Mouse (Mus musculus) limb, embryonic 11.5 days (tissue): Measurements from ENCODE around the gene Phkg2. TPM values are rescaled to one million over a fixed set of nuclear protein-coding genes. Genes with fewer than 3 reads are reported as not detected.

ENCODE experiments used
- ATAC-seq: fragments of 200-750 bp; cut with Nextera tagmentation; 2 replicates; pipeline ENCODE4 v1.8.0; 2017; ENCODE audit warnings: low read depth; ENCODE audit not compliant: insufficient number of reproducible peaks, low FRiP score, low TSS enrichment
- DNase-seq: peaks from one replicate; pipeline ENCODE4 v3.0.0-alpha.2; 2015; ENCODE audit warnings: low spot score
- H3K27ac ChIP-seq: fragments of 300-500 bp; sonication (generic); replicated peaks from 2 replicates; pipeline ENCODE4 v1.5.1; 2014; ENCODE audit warnings: low read depth, mild to moderate bottlenecking, low read length
- H3K27me3 ChIP-seq: fragments of 300-500 bp; sonication (generic); 2 replicates; pipeline ENCODE4 v1.6.1; 2014; ENCODE audit warnings: mild to moderate bottlenecking, low read length, mixed read lengths; ENCODE audit not compliant: control insufficient read depth, insufficient read depth
- H3K36me3 ChIP-seq: fragments of 300-500 bp; sonication (generic); 2 replicates; pipeline ENCODE4 v1.6.1; 2014; ENCODE audit warnings: mild to moderate bottlenecking, low read length, moderate library complexity, mixed read lengths; ENCODE audit not compliant: control insufficient read depth, insufficient read depth
- H3K4me1 ChIP-seq: fragments of 300-500 bp; sonication (generic); 2 replicates; pipeline ENCODE4 v1.6.1; 2014; ENCODE audit warnings: low read length, mixed read lengths; ENCODE audit not compliant: control insufficient read depth, insufficient read depth
- H3K4me2 ChIP-seq: fragments of 300-500 bp; sonication (generic); 2 replicates; pipeline ENCODE4 v1.6.1; 2014; ENCODE audit warnings: low read depth, mild to moderate bottlenecking, moderate library complexity; ENCODE audit not compliant: severe bottlenecking
- H3K4me3 ChIP-seq: fragments of 300-500 bp; sonication (generic); 2 replicates; pipeline ENCODE4 v1.5.1; 2014; ENCODE audit warnings: low read depth, low read length
- H3K9ac ChIP-seq: fragments of 300-500 bp; sonication (generic); 2 replicates; pipeline ENCODE4 v1.6.1; 2014; ENCODE audit warnings: mild to moderate bottlenecking, low read length
- H3K9me3 ChIP-seq: fragments of 300-500 bp; sonication (generic); 2 replicates; pipeline ENCODE4 v1.6.1; 2016; ENCODE audit warnings: low read length; ENCODE audit not compliant: control insufficient read depth
- WGBS: fragments of 180-500 bp; shearing (Covaris S2); extraction: QIAGEN DNeasy Blood & Tissue Kit; methylation state at CpG from one replicate; pipeline ENCODE4 v1.1.7; 2014; 5-methylcytosine and 5-hydroxymethylcytosine counted together
- polyA plus RNA-seq: library from polyadenylated mRNA; unstranded; fragments of >200 nt; fragmentation: Nextera tagmentation; extraction: Ambion mirVana; gene quantifications from 2 replicates; pipeline ENCODE4 v1.2.1, GENCODE M21; 2014

Phkg2 gene
- polyA plus RNA-seq, 1 experiment from 2014 or later: 45.7 TPM

- Histone ChIP-seq H3K36me3 (peaks cover 31% of the 10 kb centered on the region), H3K9ac (no peak overlapping the region), H3K4me2 (no peak overlapping the region), H3K27me3 (no peaks in the 10 kb centered on the region), H3K27ac (no peak overlapping the region), H3K4me3 (no peak overlapping the region), H3K9me3 (no peaks in the 10 kb centered on the region), H3K4me1 (no peaks in the 10 kb centered on the region)
- WGBS: 94% methylated on average over 26 of the region's 26 CpGs
- ATAC-seq: no peak
- no peak for DNase-seq
These were observed 38.4 kb downstream of the Phkg2 start for GRCm38 (mm10) chr7:127611561-127611960.

GRCm38 (mm10) chr7:127613501-127613900 lies 40.4 kb downstream of the Phkg2 start:
- no peaks in the 10 kb centered on the region for H3K4me1 ChIP-seq
- no peak overlapping the region for H3K9ac ChIP-seq
- H3K27me3 ChIP-seq: no peaks in the 10 kb centered on the region
- ATAC-seq (no peak), DNase-seq (no peak)
- H3K4me3 ChIP-seq: peak overlapping the region; percentile 100; the same call in 1 of the 2 replicates
- 88% methylated on average over 8 of the region's 8 CpGs for WGBS
- H3K4me2 ChIP-seq: peak overlapping the region; percentile 68; the same call in 1 of the 2 replicates
- H3K27ac ChIP-seq: no peak overlapping the region
- H3K36me3 ChIP-seq: peaks cover 31% of the 10 kb centered on the region
- H3K9me3 ChIP-seq: no peaks in the 10 kb centered on the region

DNA sequence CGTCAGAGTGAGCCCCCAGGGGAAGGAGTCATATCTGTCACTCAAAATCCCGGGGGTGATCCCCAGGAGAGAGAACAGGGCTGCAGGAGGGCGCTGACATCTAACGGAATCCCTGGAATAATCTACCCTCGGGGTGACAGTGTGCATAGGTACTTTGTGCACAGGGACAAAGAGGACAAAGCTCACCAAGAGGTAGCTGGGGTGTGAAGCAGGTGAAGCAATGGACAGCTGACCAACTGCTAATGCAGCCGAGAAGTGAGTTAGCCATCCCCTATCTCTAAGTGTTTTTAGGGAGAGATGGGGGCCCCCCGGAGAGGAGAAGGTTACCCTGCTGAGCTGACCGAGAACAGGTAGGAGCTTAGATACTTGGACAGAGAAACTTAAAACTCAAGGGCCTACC lies 41.0 kb downstream of the Phkg2 start:
- Histone ChIP-seq H3K27ac (no peak overlapping the region; the same call in 1 of the 2 replicates), H3K4me3 (peak overlapping the region; percentile 100), H3K9me3 (no peaks in the 10 kb centered on the region), H3K36me3 (peaks cover 28% of the 10 kb centered on the region), H3K27me3 (no peaks in the 10 kb centered on the region), H3K9ac (peak overlapping the region; percentile 97), H3K4me2 (peak overlapping the region; percentile 68), H3K4me1 (no peaks in the 10 kb centered on the region)
- DNase-seq (no peak), ATAC-seq (no peak)
- 24% methylated on average over 8 of the region's 8 CpGs for WGBS

- Histone ChIP-seq H3K4me1 (no peaks in the 10 kb centered on the region), H3K4me3 (peak overlapping the region; percentile 100), H3K27ac (peak overlapping the region; percentile 72), H3K9me3 (no peaks in the 10 kb centered on the region), H3K27me3 (no peaks in the 10 kb centered on the region), H3K9ac (peak overlapping the region; percentile 97), H3K4me2 (peak overlapping the region; percentile 68), H3K36me3 (peaks cover 24% of the 10 kb centered on the region)
- DNase-seq: peak; percentile 64
- WGBS: 0% methylated on average over 23 of the region's 44 CpGs
- ATAC-seq: peak; percentile 17; the same call in 1 of the 2 replicates
These were observed 41.4 kb downstream of the Phkg2 start for GRCm38 (mm10) chr7:127614511-127614890.

GRCm38 (mm10) chr7:127614891-127615843 lies 42.0 kb downstream of the Phkg2 start, which contains the start of gene Zfp629:
Zfp629 (minus strand) TSS chr7:127615797.
- peak; percentile 92 for DNase-seq
- peak within 1 kb of the TSS; percentile 68 for H3K4me2 ChIP-seq
- H3K4me3 ChIP-seq: peak within 1 kb of the TSS; percentile 100
- H3K27ac ChIP-seq: peak within 1 kb of the TSS; percentile 72
- under 1% methylated on average over 43 of the region's 50 CpGs for WGBS
- H3K9me3 ChIP-seq: no peaks in the 10 kb centered on the region
- H3K9ac ChIP-seq: peak within 1 kb of the TSS; percentile 97
- ATAC-seq: peak; percentile 90
- no peaks in the 10 kb centered on the region for H3K27me3 ChIP-seq
- no peaks in the 10 kb centered on the region for H3K4me1 ChIP-seq
- peaks cover 20% of the 10 kb centered on the region for H3K36me3 ChIP-seq

DNA sequence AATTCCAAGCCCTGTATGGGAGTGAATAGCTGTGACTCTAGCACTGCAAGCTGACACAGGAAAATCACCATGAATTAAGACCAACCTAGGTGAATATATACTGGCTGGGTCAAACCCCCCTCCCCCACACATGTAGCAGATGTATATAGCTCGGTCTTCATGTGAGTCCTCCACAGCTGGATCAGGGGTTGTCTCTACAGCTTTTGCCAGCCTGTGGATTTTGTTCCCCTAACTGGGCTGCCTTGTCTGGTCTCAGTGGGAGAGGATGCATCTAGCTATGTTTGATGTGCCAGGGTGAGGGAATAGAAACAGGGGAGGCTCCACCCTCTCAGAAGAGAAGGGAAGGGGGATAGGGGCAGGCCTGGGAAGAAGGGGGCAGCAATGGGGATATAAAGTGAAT lies 43.2 kb downstream of the Phkg2 start:
- no peak overlapping the region for H3K9ac ChIP-seq
- no peaks in the 10 kb centered on the region for H3K27me3 ChIP-seq
- H3K4me3 ChIP-seq: no peak overlapping the region; the same call in 1 of the 2 replicates
- no peaks in the 10 kb centered on the region for H3K4me1 ChIP-seq
- 92% methylated on average over 1 of the region's 1 CpGs for WGBS
- H3K36me3 ChIP-seq: peaks cover 13% of the 10 kb centered on the region
- ATAC-seq (0 out of 2 replicates have a peak, but pooled peaks have one; percentile 5), DNase-seq (no peak)
- H3K9me3 ChIP-seq: no peaks in the 10 kb centered on the region
- no peak overlapping the region for H3K4me2 ChIP-seq
- no peak overlapping the region for H3K27ac ChIP-seq

GRCm38 (mm10) chr7:127616881-127617280 lies 43.7 kb downstream of the Phkg2 start:
- WGBS: 92% methylated on average over 1 of the region's 1 CpGs
- DNase-seq (no peak), ATAC-seq (no peak)
- no peak overlapping the region for H3K4me3 ChIP-seq
- no peaks in the 10 kb centered on the region for H3K27me3 ChIP-seq
- H3K9me3 ChIP-seq: no peaks in the 10 kb centered on the region
- H3K4me1 ChIP-seq: no peaks in the 10 kb centered on the region
- H3K27ac ChIP-seq: no peak overlapping the region
- H3K36me3 ChIP-seq: peaks cover 7% of the 10 kb centered on the region
- no peak overlapping the region for H3K9ac ChIP-seq
- H3K4me2 ChIP-seq: no peak overlapping the region

- Histone ChIP-seq H3K9ac (no peak overlapping the region), H3K36me3 (no peaks in the 10 kb centered on the region), H3K27me3 (no peaks in the 10 kb centered on the region), H3K4me2 (no peak overlapping the region), H3K4me3 (no peak overlapping the region), H3K4me1 (no peaks in the 10 kb centered on the region), H3K27ac (no peak overlapping the region), H3K9me3 (no peaks in the 10 kb centered on the region)
- 42% methylated on average over 2 of the region's 2 CpGs for WGBS
- ATAC-seq: no peak
- no peak for DNase-seq
These were observed 44.8 kb downstream of the Phkg2 start for GRCm38 (mm10) chr7:127617962-127618361.
